Mouse (Mus musculus): Measurements from ENCODE around the gene Ust.

Ust gene

GRCm38 (mm10) chr10:8173032-8173431 is 345.6 kb downstream of the Ust start:
- no peak for DNase-seq

GRCm38 (mm10) chr10:8171556-8171955 is 347.1 kb downstream of the Ust start:
- no peak for DNase-seq
